Mouse (Mus musculus): Measurements from ENCODE around the gene Dlgap1.

The Dlgap1 gene

GRCm38 (mm10) chr17:70068281-70068680, 99.4 kb downstream of the Dlgap1 start:
- no peak for TF ChIP-seq GATA4 (IDR thresholded peaks at IDR 0.05; ENCODE audit: insufficient replicate concordance, low read length)

GRCm38 (mm10) chr17:70072066-70072465, 103.2 kb downstream of the Dlgap1 start:
- TF ChIP-seq GATA4 (IDR thresholded peaks at IDR 0.05; ENCODE audit: insufficient replicate concordance, low read length): no peak

GRCm38 (mm10) chr17:70088220-70088619, 119.3 kb downstream of the Dlgap1 start:
- no peak for TF ChIP-seq GATA4 (IDR thresholded peaks at IDR 0.05; ENCODE audit: insufficient replicate concordance, low read length)

- no peak for TF ChIP-seq GATA4 (IDR thresholded peaks at IDR 0.05; ENCODE audit: insufficient replicate concordance, low read length)
These were observed 121.9 kb downstream of the Dlgap1 start for GRCm38 (mm10) chr17:70090737-70091136.

- no peak for TF ChIP-seq GATA4 (IDR thresholded peaks at IDR 0.05; ENCODE audit: insufficient replicate concordance, low read length)
These were observed 160.3 kb downstream of the Dlgap1 start for GRCm38 (mm10) chr17:70129151-70129550.

GRCm38 (mm10) chr17:70169831-70170230, 201.0 kb downstream of the Dlgap1 start:
- TF ChIP-seq GATA4 (IDR thresholded peaks at IDR 0.05; ENCODE audit: insufficient replicate concordance, low read length): no peak

- no peak for TF ChIP-seq GATA4 (IDR thresholded peaks at IDR 0.05; ENCODE audit: insufficient replicate concordance, low read length)
These were observed 203.7 kb downstream of the Dlgap1 start for GRCm38 (mm10) chr17:70172500-70173036.

GRCm38 (mm10) chr17:70173916-70174315, 205.0 kb downstream of the Dlgap1 start:
- no peak for TF ChIP-seq GATA4 (IDR thresholded peaks at IDR 0.05; ENCODE audit: insufficient replicate concordance, low read length)

- TF ChIP-seq GATA4 (IDR thresholded peaks at IDR 0.05; ENCODE audit: insufficient replicate concordance, low read length): no peak
These were observed 222.4 kb downstream of the Dlgap1 start for GRCm38 (mm10) chr17:70191228-70191627.

- TF ChIP-seq GATA4 (IDR thresholded peaks at IDR 0.05; ENCODE audit: insufficient replicate concordance, low read length): no peak
These were observed 254.0 kb downstream of the Dlgap1 start for GRCm38 (mm10) chr17:70222891-70223290.

GRCm38 (mm10) chr17:70247342-70247741, 278.5 kb downstream of the Dlgap1 start:
- no peak for TF ChIP-seq GATA4 (IDR thresholded peaks at IDR 0.05; ENCODE audit: insufficient replicate concordance, low read length)

- TF ChIP-seq GATA4 (IDR thresholded peaks at IDR 0.05; ENCODE audit: insufficient replicate concordance, low read length): no peak
These were observed 279.4 kb downstream of the Dlgap1 start for GRCm38 (mm10) chr17:70248250-70248649.

GRCm38 (mm10) chr17:70252476-70252875, 283.6 kb downstream of the Dlgap1 start:
- TF ChIP-seq GATA4 (IDR thresholded peaks at IDR 0.05; ENCODE audit: insufficient replicate concordance, low read length): no peak

GRCm38 (mm10) chr17:70256371-70256770, 287.5 kb downstream of the Dlgap1 start:
- TF ChIP-seq GATA4 (IDR thresholded peaks at IDR 0.05; ENCODE audit: insufficient replicate concordance, low read length): no peak

GRCm38 (mm10) chr17:70263156-70263555, 294.3 kb downstream of the Dlgap1 start:
- TF ChIP-seq GATA4 (IDR thresholded peaks at IDR 0.05; ENCODE audit: insufficient replicate concordance, low read length): no peak

GRCm38 (mm10) chr17:70272125-70272524, 303.3 kb downstream of the Dlgap1 start:
- no peak for TF ChIP-seq GATA4 (IDR thresholded peaks at IDR 0.05; ENCODE audit: insufficient replicate concordance, low read length)

GRCm38 (mm10) chr17:70287708-70288107, 318.8 kb downstream of the Dlgap1 start:
- TF ChIP-seq GATA4 (IDR thresholded peaks at IDR 0.05; ENCODE audit: insufficient replicate concordance, low read length): no peak
